Mouse (Mus musculus) MEL-GATA-1-ER (cell line): ENCODE results near the gene Dnajc6.

ENCODE experiments used
- DNase-seq: peaks from one replicate; pipeline ENCODE4 v3.0.0-alpha.2; 2012; ENCODE audit warnings: low read depth; ENCODE audit errors: extremely low read depth

Dnajc6 gene

DNA sequence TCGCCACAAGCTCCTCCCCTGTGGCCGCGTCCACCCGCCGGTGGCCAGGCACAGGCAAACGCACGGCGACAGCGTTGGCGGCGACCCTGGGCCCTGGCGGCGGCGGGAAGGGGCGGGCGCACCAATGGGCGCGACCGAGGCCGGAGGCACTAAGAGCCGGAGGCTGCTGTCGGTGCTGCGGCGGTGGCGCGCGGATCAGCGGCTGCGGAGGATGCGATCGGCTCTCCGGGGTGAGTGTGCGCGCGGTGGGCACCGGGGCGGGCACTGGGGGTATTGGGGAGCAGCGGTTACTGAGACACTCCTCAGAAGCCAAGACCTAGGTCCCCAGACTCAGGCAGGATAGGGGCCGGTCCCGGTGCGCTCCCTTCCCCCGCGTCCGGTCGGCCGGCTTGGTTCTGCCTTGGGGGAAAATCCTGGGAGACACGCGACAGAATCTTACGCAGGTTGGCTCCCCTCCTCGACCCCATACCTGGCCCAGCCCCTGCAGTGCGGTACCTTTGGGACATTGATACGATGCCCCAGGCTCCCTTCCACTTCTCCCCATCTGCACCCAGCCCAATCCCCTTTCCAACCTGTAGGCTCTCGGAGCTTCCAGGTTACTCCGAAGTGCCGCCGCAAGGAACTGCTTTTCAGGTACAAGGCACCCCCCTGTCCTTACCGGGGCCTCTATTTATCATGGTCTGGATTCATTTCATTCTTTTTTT lies at the start of gene Dnajc6:
Dnajc6 (plus strand) TSS at position 115 of the 704 bp plus-strand sequence.
- DNase-seq, result no peak

DNA sequence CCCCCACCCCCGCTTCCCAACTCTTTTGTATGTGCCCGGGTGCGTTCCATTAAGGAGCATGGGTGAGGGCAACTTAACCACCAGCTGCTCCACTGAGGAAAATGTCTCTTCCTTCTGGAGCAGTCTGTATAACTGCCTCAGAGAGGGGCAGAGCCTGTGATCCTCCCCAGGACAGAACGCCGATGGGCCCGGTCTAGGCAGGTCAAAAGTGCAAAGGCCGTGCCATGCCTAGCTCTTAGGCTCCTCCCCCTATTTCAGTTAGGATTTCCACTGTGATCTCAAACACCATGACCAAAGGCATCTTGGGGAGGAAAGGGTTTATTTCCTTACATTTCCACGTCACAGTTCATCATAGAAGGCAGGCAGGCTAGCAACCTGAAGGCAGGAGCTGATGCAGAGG lies 47.7 kb upstream of the Dnajc6 start:
- DNase-seq, result no peak

DNA sequence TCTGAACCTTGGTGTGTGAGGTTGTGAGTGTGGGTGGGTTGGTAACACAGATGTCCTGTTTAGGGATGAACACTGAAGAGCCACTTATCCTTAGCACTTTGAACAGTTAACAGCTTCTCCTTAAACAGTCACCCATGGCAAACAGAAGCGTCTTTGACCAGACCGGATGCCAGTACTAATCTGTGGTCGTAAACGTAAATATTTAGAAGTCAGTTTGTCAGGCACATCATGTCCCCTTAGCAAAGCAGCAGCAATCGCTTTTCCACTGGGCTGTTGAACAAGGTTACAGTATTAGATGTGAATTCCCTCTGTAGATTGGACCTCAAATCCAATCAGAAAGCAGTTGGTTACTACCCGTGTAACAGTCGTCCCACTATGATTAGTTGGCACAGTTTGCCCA lies 47.1 kb upstream of the Dnajc6 start:
- no peak for DNase-seq

DNA sequence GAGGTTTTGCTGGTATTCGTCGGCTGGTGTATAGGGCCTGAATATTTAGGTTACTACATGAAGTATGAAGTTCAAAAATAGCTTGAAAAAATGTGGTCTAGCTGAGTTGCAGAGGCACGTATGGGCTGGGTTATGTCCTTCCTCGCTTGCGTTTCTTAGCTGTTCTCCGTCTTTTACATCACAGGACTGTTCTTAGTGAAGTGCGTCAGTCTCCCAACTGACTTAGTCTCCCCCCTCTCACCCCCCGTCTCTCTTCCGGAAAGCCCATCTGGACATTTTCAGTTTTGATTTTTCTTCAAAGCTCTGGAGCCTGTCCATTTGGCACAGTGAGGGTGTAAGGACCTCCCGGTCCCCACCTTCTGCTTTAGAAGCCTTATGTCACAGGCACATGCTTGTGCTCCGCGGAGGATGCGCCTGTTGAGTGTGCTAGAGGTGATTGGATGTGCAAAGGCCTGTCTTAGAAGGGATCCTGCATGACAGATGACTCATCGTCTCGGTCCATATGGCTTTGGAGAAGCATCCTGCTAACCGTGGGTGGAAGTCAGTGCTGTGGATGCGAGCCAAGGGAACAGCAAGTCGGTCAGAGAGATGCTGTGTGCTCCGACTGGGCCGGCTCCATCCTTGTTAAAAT lies 46.2 kb upstream of the Dnajc6 start:
- DNase-seq, result no peak

DNA sequence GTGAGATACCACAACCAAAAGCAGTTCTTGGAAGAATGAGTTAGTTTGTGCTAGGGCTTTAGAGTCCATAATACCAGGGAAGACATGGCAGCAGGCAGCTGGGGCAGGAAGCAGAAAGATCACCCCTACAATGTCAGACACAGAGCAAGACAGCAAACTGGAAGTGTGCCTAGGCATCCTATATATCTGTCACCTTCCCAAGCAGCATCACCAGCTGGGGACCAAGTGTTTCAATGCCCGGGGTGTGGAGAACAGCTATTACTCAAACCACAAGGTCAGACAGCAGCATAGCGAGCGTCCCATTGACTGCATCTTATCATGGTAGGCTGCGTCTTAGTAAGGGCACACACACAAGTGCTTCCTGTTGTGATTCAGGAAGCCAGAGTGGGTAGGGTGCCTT lies 45.4 kb upstream of the Dnajc6 start:
- no peak for DNase-seq

DNA sequence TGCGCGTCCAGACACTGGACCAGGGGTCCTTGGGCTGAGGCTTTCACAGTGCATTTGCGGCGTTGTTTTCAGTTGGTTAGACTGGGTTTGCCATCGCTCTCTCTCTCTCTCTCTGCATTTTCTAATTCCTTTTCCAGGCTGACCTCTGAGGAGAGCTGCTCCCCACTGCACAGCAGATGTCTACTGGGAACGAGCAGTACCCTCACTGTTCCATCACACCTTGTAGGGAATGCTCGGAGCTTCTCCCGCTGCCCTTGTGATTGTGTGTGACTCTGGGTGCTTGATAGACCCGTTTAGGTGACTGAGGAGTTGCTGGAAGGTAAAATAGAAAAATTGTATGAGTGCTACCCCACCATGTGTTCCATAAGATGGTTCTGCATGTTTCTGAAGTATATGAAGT lies 43.6 kb upstream of the Dnajc6 start:
- no peak for DNase-seq

DNA sequence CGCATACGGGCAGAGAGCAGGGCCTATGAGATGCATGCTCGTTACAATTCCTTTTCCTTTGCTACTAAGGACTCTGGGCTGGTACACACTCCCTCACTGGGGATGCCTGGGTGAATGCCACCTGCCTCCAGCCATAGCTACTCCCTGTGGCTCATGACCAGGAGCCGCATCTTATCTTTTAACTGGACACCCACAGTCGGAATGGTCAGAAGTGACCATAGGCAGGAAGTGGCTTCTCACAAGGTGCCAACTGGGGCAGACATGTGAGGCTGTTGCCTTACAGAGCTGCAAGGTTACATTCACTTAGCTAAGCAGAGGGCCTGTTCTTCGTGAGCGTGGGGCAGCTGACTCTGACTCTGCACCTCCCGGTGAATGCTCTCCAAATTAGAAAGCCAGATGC lies 39.3 kb upstream of the Dnajc6 start:
- DNase-seq, result no peak

DNA sequence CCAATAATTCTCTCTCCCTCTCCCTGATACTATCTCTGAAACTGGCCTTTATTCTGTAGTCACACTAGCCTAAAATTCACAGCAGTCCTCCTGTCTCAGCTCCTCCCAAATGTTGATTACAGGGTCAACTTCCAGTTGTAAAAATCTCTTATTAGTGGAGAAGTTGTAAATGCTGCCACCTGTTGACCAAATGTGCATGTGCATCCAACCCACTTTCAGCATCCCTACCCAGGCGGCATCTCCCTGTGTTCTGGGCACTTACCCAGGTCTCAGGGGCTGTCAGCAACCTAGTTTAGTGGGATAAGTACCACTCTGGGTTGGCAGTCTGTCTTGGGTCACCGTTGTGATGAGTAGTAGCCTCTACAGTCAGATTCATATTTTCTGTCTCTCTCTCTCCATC lies 38.1 kb upstream of the Dnajc6 start:
- no peak for DNase-seq

DNA sequence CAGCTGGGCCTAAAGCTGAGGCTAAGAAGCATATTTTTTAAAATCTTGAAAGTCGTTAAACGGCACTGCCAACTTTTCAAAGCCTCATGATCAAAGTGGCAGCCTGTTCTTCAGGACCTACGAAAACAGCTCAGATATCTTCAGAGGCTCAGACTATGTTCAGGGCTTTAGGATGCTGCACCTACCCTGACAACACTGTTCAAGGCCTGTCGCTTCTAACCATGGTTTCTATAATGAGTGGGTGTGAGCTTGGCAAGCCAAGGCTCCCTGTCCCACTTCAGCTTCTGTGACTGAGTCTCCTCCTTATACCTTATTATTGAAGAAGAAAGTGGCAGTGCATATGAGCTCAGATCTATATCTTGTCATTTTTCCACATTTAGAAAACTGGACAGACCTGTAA lies 37.1 kb upstream of the Dnajc6 start:
- DNase-seq, result no peak

DNA sequence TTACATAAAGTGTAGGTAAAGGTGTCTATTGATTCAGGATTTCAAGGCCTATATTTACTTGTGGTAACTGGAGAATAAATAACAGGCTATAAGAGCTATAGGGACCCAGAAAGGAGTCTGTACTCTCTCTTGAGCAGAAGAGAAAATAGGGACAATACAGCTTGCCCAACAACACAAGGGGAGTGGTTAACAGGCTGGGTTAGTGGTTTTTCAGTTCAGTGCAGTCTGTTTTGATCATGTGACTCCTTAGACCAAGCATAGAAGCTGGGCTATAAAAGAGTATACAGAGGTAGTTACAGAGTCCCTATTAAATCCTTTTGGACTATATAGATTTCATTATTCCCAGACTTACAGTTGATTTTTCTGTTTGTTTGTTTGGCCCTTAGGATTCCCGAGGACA lies 36.3 kb upstream of the Dnajc6 start:
- no peak for DNase-seq

DNA sequence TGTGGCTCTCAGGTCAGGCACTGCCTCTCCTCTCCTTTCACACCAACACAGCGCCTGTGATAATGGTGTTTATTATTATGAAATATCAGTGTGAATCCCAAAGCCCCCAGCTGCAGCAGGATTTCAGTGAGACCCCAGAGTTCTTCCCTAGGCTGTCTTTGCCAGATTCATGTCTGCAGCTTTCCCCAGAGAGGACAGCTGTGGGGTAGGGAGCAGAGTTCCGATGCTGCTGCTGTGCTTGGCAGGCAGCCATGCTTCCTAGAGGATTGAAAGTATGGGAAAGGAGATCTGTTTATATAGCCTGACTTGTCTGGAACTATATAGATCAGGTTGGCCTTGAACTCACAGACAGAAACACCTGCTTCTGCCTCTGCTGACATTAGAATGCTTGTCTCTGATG lies 34.4 kb upstream of the Dnajc6 start:
- DNase-seq, result no peak

DNA sequence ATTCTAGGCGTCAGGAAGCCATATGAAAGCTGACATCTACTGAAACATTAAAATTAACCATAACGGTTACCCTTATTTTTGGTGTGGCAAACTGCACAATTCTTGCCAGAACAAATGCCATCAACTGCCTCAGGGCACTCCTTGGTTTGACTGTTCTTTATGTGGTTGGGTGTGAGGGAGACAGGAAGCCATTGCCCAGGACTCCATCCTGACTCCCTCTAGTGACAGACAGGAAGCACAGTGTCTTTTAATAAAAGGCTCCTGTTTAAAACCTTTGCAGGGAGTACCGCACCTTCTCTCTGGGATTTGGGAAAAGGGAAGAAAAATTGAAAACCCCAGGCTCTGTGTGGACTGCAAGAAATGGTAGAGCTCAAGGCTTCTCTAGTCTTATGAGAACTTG lies 30.2 kb upstream of the Dnajc6 start:
- DNase-seq, result no peak

DNA sequence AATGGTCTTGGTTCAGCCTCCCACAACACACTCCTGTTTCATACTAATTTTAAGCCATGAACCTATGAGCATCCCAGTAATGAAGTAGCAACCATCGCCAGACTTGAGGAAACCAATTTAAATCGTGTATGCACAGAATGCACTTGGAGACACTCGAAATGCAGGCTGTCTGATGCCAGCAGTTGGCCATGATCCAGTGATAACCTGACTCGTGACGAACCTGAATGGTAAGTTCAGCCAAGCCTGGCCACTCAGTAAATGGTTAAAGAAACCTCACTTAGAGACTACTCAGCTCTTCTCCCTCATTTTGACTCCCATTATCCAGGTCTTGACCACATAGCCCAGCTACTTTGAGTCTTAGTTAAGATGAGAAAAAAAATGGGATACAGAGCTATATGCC lies 27.2 kb upstream of the Dnajc6 start:
- DNase-seq, result no peak

DNA sequence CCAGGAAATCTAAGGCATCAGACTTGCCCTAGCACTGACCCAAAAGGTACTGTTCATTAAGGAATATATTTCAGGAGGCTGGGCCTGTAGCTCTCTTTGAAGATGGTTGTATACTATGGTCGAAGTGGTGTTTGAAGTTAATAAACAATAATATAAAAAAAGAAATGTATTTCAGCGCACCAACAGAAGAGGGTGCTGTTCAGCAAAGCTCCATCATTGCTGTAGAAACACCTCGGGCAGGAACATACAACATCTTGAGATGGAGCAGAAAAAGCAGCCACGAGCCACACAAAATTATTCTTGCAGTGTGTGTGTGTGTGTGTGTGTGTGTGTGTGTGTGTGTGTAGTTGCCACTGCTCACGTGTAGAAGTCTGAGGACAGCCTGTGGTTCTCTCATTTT lies 25.9 kb upstream of the Dnajc6 start:
- DNase-seq, result peak; percentile 27

DNA sequence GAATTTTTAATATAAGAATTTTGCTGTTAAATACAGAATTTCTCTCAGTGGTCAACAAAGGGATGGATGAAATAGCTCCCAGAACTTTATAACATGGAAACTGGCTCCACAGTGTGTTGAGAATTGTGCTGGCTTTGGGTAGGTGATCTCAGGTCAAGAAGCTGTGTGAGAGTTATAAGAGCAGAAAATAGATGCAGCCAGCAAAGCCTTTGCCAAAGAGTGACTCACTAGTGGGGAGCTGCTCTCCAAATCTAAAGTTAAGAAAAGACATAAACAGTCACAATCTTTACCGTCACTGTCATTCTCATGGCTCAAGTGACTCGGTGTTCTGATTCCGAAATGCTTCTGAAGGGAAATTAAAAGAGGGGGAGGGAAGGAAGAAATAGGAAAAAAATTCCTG lies 23.7 kb upstream of the Dnajc6 start:
- DNase-seq, result no peak

DNA sequence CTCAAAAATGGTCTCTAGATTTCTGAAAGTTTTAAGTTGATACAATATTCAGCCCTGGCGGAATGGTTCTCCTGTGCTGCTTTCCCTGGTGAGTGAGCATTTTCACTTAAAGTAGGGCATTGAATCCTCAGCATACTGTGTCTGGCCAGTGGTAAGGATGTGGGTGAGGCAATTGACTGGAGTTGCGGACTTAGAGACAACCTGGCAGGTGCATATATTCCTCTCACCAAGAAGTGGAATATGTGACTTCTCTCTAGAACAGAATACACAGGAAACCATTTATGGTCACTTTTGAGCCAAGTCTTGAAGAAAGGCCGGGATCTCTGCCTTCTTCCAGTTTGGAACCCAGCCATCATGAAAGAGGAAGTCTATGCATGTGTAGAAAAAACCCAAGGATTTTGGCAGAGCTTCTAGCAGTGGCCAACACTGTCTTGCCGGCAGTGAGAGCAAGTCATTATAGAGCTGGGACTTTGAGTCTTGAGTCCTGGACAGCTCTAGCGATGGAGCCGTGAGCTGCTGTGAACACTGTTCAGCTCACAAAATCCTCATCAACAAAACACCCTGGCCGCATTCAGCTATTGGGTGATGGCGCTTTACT lies 6.0 kb upstream of the Dnajc6 start:
- DNase-seq, result no peak

DNA sequence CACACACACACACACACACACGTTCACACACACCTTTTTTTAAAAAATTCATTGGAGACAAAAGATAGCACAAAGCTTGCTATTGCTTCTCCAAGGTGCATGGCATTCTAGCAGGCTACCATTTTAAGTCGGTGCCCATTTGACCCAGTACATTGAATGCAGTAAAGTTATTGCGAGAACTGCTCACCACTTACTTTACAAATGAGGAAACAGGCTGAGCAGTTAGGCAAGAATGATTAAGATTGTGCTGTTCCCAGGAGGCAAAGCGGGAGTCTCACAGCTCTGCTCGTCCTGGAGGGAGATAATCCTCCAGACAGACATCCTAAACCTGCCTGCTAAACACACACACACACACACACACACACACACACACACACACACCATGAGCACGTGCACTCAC lies 4.7 kb upstream of the Dnajc6 start:
- DNase-seq, result no peak

DNA sequence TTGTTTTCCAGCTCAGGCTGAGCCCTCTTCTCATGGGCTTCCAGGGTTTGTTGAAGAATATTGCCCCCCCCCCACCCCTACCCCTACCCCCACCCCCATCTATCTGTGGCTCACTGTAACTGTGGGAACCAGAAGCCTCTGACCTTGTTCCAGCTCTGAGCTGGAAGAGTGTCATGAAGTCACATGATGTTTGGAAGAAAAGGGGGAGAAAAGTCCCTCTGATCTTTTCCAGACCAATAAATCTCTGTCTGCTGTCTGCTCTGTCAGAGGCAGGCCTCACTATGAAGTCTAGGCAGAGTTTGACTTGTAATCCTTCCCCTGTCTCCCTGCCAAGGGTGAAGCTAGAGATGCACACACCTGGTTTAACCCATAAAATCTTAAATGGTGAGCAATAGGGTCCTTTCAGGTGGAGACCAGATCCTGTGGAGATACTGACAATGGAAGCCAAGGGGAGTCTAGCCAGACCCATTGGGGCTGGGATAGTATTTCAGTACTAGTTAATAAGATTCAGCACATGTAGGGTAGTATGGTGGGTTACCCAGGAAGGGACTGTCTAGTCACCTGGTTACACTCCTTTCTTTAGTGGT lies 2.7 kb upstream of the Dnajc6 start:
- DNase-seq, result no peak

DNA sequence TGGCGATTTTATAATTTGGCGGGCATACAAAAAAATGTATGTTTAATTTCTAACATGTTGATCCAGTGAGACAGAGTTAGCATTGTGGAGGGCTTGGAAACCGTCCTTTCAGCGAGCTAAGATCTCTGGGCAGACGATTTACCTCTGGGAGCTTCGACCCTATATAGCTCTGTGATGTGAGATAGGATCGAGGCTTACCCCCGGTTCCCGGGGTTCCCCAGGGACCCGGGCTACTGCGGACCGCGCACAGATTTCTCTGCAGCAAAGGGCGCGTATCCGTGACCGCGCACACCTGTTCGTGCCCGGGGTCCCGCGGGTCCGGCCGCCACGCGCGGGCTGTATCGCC lies 287 bp upstream of the Dnajc6 start:
- DNase-seq, result no peak

DNA sequence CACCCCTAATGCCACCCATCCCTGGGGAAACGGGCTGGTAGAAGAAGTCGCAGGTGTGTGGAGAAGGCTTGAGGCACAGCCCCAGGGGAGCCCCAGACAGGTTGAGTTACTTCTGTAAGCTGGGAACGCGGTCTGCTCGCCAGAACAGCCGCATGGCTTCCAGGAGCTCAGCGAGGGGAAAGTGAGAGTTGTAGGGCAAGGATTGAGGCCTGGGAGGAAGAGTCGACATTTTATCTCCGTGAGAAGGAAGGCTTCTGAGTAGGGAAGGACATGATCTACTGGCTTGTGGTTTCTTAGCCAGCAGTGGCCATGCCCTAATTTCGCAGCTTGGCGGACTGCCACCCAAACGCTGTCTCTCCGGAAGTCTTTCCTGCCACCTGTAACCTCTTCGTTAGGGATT lies 888 bp downstream of the Dnajc6 start:
- DNase-seq, result no peak

DNA sequence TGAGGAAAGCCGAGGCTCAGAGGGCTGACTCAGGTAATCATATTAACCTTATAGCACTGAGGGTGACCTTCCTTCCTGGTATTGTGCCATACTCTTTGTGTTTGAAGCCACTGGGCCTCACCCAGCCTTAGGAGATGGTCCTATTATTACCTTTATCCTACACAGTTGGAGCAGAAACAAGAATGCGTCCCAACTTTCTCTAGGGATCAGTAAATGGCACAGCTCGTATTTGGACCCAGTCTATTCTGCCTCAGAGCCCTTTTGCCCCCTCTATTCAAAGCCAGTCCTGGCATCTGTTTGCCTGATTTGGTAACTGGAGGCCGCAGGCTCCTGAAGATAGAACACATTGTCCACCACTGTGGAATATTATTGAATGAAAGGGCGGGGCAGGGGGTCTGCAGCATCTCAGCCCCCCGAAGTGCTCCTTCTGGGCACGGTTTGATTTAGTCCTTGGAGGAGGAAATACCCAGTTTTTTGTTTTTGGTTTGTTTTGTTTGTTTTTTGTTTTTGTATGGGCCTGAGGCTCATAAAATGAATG lies 8.1 kb downstream of the Dnajc6 start:
- no peak for DNase-seq

DNA sequence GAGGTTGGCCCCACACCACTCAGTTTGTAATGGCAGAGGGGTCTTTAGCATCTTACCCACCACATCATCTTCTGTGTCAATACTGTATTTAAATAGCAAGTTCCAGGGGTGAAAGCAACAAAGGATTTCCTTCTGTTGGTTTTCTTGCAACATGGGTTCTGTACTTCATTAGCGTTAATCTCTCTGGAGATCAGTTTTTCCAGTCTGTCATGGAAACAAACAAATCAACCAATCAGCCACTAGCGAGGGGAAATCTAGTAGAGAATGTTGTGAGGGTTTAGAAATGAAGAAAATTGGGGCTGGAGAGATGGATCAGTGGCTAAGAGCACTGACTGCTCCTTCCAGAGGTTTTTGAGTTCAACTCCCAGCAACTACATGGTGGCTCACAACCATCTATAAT lies 9.5 kb downstream of the Dnajc6 start:
- no peak for DNase-seq

DNA sequence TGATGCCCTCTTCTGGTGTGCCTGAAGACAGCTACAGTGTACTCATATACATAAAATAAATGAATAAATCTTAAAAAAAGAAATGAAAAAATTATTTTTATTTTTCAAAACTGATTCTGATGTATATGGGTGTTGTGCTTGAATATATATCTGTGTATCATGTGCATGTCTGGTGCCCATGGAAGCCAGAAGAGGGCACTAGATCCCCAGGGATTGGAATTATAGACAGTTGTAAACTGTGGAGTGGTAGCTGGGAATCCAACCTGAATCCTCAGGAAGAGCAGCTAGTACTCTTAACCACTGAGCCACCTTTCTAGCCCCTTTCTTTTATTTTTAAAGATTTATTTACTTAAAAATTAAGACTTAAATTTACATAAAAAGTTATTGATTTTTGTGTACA lies 9.9 kb downstream of the Dnajc6 start:
- DNase-seq, result no peak
